Mouse (Mus musculus): ENCODE results near the gene Flywch1. TPM values are rescaled to one million over a fixed set of nuclear protein-coding genes. Genes with fewer than 3 reads are reported as not detected.

Flywch1 gene
- total RNA-seq, 2 experiments from 2014 or later: 33.5 to 34.0 TPM

DNA sequence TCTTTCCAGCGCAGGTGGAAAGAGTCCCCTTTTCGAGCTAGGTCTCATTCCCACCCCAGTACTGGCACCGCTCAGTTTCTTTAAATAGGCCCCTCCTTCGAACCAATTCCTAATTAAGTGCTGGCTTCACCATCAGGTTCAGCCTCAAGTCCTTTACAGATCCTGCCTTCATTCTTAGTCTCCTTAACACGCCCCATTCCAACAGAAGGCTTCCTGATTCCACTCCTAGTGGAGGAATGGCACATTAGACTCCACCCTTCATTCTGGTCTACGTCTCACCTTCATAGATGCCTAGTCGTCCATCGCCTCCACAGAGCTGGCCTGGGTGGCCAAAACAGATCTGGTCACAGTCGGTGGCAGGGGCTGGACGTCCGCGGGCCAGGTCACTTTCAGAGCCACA is 28.5 kb downstream of the Flywch1 start:
- no peak for DNase-seq

- no peak for DNase-seq
These were observed 29.1 kb downstream of the Flywch1 start for GRCm38 (mm10) chr17:23742210-23742793.

- DNase-seq: no peak
These were observed 29.8 kb downstream of the Flywch1 start for GRCm38 (mm10) chr17:23741359-23742209.

DNA sequence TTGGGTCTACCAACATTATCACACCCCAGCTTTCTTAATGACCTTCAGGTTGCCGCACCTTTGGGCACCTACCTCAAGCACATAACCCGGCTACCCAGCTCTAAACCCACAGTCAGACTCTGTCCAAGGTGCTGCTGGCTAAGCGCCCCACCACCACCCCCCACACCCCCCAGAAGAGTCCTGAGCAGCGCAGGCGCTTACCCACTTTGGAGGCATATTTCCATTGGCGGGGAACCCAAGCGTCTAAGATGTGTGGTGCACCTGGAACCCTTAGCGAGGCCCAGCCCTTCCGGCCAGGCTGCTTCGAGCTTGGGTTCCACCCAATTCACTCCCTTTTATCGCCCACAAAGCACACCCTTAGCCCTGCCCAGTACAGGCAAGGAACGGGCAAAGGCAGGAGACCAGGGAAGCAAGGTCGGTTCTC is 30.8 kb downstream of the Flywch1 start, which contains the start of gene Paqr4:
Gene Paqr4, minus strand, starts transcription at position 270 of the 424 bp plus-strand sequence.
- no peak for DNase-seq

DNA sequence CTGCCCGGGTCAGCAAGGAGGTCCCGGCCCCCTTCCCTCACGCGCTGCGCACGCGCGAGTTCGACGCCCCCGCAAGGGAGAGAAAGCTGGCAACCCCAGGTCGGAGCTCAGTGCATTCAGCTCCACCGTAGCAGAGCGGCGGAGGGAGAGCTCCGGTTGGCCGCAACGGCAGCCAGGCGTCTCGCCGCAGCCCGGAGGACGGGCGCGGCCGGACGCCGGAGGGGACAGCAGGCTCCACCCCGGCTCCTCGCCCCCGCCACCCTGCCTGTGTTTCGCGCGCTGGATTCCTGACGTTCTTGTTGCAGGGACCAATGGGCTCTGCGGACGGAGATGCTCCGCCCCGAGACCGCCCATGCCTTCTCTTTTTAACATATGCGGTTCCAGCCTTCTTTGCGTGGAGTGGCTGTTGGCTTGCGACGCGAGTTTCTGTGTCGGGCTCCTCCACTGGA is 31.2 kb downstream of the Flywch1 start:
- peak; percentile 90 for DNase-seq

DNA sequence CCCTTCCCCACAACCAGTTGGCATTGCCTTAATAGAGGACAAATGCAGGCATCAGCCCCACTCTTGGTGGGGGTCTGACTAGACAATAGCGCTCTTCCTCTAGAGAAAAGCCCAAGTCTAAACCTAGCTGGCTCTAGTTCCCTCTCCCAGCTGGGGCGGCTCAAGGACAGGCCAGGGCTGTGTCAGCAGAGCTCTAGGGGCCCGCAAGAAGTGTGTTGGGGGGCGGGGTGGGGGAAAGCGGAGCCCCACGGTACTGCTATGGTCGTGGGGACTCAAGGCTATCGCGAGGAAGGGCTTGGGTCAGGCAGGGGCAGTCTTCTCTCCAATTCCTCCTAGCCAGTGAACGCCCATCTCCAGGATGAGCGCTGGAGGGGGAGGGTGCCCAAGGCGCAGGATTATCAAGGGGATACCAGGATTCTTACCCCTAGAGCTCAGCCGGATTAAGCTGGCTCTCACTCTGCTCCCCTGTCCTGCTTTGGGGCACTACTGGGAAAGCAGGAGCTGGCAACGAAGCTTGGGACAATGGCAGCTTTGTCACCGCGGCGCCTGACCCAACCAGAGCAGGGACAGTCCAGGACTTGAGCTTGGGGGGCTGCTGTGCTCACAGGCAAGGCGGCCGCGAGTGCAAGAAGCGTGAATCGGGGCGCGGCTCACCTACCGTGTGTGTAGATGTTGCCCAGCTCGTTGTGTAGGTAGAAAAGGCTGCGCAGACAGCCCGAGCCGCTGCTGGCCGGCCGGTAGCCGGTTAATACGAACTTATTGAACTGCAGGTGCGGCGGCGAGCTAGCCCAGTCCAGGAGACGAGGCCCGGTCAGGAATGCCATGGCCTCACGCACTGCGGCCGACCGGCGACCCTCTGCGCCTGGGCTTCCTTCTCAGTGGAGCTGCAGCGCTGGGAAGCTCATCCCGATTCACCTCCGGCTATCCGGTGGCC is 31.9 kb downstream of the Flywch1 start:
- no peak for DNase-seq

GRCm38 (mm10) chr17:23738836-23739201 is 32.6 kb downstream of the Flywch1 start:
- DNase-seq: no peak

DNA sequence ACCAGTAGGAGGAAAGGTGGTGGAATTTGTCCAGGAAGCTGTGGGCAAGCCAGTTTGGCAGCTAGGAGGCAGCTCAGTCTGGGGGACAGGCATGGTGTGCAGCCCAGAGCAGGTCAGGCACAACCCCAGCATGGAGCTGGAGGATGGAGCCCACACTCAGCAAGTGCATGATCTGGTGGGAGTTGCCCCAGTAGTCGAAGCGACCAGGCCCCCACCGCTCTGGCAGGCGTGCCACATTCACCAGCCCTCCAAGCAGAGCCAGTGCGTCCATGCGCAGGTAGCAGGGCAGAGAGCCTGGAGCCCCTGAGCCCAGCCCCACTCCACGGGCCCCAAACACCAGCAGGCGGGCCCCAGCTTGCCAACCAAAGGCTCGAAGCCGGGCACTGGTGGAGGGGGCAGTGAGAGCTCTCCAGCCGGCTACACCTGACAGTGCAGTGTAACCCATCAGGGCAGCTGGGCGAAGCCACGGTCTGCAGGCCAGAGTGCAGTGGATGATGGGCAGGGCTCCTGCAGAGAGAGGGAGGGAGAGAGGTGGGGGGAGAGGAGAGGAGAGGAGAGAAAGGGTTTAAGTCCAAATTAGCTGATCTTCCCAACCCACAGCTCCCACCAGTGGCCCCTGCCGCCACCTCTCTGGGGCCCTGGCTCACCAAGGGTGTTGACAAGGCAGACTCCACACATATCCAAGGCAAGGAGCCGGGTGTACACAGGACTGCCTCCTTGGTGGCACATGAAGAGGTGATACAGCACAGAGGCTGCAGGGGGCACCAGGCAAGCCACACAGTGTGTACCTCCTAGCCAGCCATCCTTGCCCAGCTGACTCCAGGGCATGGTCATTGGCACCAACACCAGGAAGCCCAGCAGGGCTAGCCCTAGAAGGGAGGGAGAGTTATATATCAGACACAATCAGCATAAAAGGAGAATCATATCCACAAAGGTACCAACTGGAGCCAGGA is 33.6 kb downstream of the Flywch1 start:
- DNase-seq: no peak

GRCm38 (mm10) chr17:23734341-23734740 is 37.1 kb downstream of the Flywch1 start:
- DNase-seq: no peak

DNA sequence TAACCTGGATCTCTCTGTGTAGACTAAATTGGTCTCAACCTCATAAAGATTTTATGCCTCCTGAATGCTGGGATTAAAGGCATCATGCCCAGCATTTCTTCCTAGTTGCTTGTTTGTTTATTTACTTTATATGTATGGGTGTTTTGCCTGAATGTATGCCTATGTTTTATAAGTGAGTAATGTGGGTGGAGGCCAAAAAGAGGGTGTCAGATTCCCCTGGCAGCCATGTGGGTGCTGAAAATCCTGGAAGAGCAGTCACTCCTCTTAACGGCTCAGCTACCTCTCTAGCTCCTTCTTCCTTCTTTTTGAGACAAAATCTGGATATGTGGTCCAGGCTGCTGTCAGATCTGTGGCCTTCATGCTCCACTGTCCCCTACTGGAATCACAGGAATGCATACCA is 41.0 kb downstream of the Flywch1 start:
- DNase-seq: no peak

DNA sequence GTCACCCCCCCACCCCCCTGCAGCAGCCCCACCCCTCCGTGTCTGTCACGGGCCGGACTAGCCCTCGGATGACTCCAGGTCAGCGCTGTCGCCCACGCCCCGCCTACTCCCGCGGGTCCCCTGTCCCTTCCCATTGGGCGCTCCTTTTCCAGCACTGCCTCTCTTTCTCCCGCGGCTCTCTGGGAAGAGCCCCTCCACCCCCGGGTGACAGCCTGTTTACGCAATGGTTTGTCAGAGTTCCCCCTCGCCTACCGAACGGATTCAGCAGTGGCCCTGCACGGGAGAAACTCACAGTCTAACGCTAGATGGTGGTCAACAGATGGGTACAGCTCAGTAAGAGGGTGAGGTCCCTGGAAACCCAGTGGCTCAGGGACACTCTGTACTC is 44.7 kb downstream of the Flywch1 start:
- peak; percentile 88 for DNase-seq

- DNase-seq: peak; percentile 94
These were observed 45.2 kb downstream of the Flywch1 start, which contains the start of gene Pkmyt1 for GRCm38 (mm10) chr17:23725999-23726757. Gene Pkmyt1, plus strand, starts transcription at chr17:23726336.

- no peak for DNase-seq
These were observed 45.9 kb downstream of the Flywch1 start for GRCm38 (mm10) chr17:23725477-23725876.

GRCm38 (mm10) chr17:23722376-23723125 is 48.9 kb downstream of the Flywch1 start, which contains the start of gene 1520401A03Rik:
Gene 1520401A03Rik, minus strand, starts transcription at chr17:23722783.
- DNase-seq: no peak

- no peak for DNase-seq
These were observed 49.5 kb downstream of the Flywch1 start for GRCm38 (mm10) chr17:23721886-23722285.

DNA sequence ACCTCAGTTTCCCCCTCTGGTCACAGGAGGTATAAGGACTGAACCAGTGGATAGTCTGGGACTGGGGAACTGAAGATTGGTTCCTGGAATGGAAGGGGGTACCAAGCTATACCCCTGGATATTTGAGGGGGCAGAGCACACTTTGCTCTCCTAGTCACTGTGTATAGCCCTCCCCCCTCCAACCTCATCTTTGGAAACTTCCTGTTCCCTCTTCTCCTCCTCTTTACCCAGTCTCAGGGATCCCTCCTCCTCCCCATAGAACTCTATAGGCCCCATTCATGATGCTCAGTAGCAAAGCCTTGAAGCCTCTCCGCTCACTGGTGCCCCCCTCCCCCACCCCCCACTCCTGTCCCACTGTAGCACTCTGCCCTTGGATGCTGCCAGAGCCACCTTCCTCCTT is 51.9 kb downstream of the Flywch1 start:
- no peak for DNase-seq

- DNase-seq: no peak
These were observed 54.4 kb downstream of the Flywch1 start for GRCm38 (mm10) chr17:23717003-23717402.

- peak; percentile 41 for DNase-seq
These were observed 65.2 kb downstream of the Flywch1 start for GRCm38 (mm10) chr17:23706212-23706611.

GRCm38 (mm10) chr17:23705525-23706104 is 65.8 kb downstream of the Flywch1 start:
- DNase-seq: no peak
